Mouse (Mus musculus) gastrocnemius, adult 18-20 months (tissue): ENCODE data around the gene March5. TPM values are rescaled to one million over a fixed set of nuclear protein-coding genes. Genes with fewer than 3 reads are reported as not detected.
"Not testable (repeated sequence)": the region's sequence is repeated elsewhere in the genome, so short reads cannot be mapped to it uniquely, and the experiment has no call there.

Experiments
- DNase-seq: peaks from one replicate; pipeline ENCODE4 v3.0.0; 2021; ENCODE audit warnings: low spot score
- long read RNA-seq, 2 experiments: library from polyadenylated mRNA; stranded (forward); transcript quantifications; one replicate each; pipeline ENCODE4 v2.0.0; 2021
- total RNA-seq, 2 experiments: library from RNA; stranded (reverse); gene quantifications; 2 replicates each; pipeline ENCODE4 v1.2.3; 2021

The March5 gene
- total RNA-seq, result 10 to 100 TPM; 74.3 to 83.1 TPM
- long read RNA-seq, experiment 1, transcript March5-202 (5 exons, 1,293 nt), result minor isoform, 5 of 146 reads
- long read RNA-seq, experiment 1, transcript March5-201 (6 exons, 1,809 nt), result major isoform, 121 of 146 reads
- long read RNA-seq, experiment 1, partial matches to known transcripts, result 1 of 146 reads
- long read RNA-seq, experiment 1, other reads (novel, unspliced or antisense), result 19 of 146 reads
- long read RNA-seq, experiment 2, transcript March5-201 (6 exons, 1,809 nt), result major isoform, 80 of 98 reads
- long read RNA-seq, experiment 2, partial matches to known transcripts, result 3 of 98 reads
- long read RNA-seq, experiment 2, other reads (novel, unspliced or antisense), result 11 of 98 reads

DNA sequence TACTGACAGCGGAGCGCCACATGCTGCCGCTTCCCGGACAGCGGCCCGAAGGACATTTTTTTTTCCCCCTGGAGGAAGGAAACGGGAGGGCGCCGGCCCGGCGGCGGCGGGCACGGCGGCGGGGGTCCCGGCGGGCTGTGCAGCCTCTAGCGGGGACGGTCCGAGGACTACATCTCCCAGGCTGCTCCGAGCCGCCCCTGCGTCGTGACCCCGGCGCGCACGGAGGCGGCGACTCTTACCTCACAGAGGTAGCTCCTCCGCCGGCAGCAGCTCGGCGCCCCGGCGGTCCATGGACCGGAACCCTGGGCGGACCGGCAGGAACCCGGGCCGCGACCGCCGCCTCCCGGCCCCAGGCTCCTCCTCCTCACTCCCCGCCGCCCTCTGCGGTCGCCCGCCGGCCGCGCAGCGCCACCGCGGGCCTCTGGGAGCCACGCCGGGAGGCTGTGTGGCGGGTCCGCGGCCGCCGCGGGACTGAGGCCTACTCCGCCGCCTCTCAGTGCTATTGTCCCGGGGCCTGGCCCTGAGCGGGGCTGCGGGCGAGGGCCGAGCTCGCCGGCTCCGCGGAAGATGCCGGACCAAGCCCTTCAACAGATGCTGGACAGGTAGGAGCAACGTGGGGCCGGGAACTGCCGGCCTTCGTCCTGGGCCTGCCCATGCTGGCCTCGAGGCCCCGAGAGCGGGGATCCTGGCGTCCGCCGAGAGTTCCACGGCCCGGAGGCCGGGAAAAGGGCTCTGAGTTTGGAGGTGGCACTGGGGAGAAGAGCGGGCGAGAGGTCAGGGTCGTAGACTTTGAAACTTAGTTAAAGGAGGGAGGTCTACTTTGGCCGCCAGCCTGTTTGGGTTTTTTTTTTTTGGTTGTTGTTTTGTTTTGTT, at the start of gene March5:
Gene March5 (plus strand): TSS at position 241 of the 873 bp plus-strand sequence.
- DNase-seq, result peak; percentile 90

DNA sequence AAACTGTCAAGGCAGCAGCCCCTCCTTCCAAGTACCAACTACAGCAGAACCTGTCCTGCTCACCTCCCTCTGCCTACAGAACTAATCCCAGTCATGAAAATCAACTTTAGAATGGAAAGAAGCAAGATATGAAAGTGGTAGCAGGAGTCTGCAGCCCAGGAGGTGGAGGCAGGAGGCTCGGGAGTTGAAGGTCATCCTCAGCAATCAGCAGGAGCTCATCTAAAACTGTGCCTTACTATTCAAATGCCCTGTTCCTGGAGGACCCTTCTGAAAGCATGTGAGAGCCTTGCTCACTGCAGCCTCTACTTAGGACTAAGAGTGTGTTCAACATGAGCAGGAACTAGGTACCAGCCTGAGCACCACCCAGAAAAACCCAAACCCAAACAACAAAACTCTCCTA, 35.2 kb upstream of the March5 start:
- no peak for DNase-seq

DNA sequence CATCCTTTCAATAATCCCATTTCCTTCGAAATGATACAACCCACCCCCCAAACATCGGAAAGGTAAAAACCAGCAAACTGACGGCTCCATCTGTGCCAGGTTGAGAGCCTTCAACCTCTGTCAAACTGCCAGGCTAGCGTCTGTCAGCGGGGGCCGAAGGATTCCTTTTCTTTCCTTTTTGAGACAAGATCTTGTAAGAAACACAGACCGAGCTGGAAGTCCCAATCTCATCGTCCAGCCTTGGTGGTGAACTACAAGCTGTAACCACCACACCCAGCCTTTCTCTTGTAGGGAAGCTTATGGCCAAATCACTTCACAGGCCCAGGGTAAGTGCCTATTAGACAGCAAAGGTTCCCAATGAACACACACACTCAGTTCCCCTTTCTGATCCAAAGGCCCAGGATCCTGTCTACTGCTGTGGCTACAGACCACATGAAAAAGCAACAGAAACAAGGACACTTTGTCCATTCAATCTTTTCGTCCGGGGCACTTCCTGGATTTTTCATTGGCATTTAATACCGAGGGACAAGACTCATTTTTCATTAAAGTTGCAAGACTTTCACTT, 34.7 kb upstream of the March5 start:
- no peak for DNase-seq

DNA sequence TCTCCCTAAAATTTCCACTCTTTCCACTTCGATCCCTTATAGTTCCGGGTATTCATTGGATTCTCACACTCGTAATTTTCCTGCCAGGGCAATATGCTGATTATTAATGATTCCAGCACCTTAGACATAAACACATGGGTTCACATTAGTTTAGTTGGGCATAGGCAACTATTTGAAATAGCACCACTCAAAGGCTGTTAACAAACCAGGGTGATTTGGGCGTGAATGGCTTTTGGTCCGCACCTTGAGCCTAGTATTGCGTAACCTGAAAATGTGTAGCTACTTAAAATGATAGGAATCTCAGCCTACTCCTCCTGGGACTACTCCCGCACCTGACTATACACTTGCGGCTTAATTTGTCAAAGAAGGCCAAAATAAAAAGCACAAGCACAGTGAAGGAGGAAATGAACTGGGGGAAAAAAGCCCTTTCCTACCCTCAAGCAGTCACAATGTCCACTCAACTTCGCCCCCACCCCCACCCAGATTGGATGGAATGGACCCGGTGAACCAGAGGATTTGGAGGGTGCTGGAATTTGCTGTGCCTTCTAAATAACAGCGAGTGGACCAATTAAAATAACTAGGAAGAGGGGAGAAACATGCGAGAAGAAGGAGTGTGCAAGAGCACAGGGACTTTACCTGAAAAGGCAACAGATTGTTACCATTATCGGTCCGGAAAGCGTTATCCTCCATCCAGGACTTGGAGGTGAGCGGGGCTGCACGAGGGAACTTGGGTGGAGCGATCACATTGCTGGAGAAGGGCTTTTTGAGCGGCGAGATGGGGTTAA, 33.8 kb upstream of the March5 start:
- DNase-seq, result no peak

DNA sequence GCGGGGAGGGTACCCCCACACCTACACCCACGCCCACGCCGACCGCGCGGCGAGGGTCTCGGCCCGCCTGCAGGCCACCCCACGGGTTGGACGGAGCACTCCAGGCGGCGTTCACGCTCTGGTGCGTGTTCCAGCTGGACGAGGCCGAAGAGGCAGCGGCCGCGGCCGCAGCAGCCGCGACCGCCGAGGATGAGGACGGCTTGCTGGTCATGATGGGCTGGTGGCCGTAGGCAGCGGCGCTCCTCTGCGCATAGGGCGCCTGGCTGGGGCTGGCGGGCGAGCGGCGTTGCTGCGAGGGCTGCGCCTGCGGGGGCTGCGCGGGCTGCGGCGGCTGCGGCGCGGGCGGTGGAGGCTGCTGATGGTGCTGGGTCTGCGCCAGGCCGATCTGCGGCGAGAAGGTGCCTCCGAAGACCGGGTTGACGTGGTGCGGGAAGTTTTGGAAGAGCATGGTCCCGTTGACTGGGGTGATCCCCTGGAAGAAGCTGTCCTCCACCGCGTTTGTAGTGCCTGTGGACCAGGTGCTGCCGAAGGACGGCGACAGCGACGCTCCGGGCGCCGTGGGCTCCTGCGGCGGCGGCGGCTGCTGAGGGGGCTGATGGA, 33.1 kb upstream of the March5 start:
- peak; percentile 47 for DNase-seq

DNA sequence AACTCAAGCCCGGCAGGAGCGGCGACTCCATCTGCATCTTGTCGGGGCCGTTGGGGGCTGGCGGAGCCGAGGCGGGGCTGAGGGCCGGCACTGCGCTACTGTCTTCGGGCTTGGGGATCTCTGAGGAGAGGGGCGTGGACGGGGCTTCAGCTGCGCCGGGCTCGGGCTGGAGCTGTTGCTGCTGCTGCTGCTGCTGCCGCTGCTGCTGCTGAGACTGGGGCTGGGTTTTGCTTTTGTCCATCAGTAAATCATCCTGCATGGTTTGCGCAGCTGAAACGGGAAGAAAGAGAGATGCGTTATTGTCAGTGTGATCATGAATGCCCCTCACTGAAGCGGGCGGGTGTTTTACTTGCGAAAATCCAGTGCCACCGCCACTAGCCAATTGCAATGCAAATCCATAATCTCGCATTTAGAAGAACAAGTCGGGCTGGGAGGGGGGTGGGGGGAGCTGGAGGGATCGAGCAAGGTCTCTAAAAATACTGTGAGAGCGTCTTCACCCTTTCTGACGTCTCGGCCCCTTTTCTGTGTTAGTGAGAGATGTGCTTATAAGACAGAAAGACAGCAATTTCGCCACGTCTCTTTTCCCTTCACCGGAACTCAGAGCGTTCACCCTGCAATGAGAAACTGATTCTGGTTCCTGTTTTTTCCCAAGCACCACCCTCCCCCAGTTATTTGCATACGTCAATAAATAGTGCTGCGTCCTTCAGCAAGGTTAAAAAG, 32.5 kb upstream of the March5 start:
- peak; percentile 69 for DNase-seq

DNA sequence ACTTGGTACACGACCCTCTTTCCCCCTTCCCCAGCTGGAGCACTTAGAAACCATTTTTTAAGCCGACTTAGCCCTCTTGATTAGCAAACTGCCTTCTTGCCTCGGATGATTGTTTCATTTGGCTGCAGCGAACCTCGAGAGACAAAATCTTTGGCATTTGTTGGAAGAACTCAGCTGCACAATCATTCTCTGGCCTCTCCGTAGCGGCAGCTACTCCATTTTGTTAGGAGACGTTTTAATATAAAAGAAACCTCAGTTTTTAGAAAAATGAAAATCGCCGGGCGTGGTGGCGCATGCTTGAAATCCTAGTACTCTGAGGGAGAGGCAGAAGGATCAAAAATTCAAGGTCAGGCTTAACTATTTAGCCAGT, 31.9 kb upstream of the March5 start:
- DNase-seq, result no peak

DNA sequence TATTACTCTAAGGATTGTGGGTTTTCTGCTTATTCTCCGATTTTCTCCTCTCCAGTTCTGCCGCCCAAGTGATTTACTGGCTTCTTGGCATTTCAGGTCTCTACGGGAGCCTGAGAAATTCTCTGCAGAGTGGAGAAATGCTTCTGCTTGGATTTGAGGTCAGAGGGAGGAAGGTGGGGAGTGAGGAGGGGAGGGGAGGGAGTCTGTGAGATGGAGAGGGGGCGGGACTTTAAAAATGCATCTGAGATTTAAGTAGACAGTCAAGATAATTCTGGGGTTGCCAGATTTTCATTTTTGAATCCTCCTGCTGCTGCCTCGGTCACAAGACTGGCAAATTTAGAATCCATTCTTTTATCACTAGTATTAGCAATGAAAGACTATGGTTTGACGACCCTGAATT, 31.4 kb upstream of the March5 start:
- DNase-seq, result peak; percentile 34

DNA sequence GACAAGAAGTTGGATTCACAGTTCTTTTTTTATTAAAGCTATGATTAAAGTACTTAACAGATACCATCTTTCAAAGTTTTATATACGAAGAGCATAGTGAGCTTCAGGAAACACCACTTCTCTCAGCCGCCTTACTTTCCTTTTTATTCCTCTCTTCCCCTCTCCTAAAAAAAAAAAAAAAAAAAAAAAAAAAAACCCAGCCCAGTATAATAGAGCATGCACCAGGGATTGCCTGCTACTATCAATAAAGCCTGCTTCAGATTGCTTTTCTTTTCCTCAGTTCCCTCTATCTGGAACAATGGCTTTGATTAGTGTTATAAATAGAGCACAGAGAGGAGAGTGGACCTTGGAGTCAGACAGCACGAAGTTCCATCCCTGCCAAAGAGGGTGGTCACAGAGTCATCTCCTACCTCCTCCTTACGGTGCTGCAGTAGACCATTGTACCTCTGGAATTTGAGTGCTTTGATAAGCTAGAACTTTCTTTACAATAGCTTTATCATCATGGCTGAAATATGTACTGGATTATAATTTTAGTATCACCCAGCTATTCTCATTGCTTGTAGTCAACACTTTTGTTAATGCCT, 30.4 kb upstream of the March5 start:
- DNase-seq, result no peak

DNA sequence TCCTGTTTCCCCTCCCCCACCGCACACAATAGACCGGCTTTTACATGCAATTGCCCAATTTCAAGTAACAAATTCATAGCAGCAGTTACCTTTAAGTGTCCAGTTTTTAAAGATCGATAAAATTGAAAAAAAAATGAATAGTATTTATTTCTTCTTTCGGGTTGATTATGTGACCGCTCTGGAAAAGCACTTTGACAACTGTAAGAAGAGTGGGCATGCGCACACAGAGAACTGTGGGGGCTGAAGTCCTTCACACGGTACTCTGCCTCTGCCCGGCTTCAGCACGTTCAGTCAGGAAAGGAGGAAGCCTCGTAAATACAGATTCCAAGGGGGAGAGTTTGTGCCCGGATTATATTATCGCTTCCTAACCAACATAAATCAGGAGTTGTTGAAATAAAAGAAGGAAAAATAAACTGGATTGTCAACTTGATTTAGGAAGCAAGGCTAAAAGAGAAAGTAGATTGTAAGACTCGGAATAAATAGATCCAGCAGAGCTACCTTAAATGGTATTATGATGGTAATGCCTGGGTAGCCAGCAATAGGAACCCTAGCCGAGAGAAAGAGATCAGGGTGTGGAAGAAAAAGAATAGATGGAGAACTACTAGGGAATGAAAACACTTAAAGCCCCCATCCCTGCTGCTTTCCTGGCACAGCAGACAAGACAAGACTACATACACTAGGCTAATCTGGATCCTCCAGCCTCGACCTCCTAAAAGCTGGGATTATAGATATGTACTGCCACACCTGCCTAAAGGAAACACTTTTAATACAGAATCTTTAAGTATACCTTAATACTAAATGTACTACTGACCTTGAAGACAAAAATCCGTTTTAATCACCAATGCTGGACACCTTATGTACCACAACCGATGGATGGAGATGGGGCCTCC, 29.3 kb upstream of the March5 start:
- peak; percentile 69 for DNase-seq

DNA sequence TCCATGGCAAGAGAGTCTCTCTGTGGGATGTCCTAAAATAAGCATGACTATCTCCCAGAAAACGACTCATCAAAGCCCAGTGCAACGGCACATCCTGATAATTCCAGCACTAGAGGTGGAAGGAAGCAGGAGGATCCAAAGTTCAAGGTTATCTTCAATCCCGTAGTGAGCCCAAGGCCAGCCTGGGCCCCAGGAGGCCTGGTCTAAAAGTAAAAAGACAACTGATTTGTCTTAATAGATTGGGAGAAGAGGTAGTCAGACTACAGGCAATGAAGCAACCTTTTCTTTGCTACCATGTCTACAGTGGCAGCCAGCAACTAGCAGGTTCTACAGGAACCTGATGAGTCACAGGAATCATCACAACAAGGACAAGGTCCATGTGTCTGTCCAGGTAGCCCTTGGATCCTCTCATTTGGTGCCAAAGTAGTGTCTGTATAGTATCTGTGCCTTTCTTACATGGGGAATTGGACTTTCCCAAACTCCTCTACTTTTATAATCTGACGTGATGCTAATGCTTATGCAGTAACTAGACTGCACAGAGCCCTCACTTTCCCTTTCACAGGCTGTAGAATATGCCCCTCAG, 18.9 kb upstream of the March5 start:
- DNase-seq, result no peak

DNA sequence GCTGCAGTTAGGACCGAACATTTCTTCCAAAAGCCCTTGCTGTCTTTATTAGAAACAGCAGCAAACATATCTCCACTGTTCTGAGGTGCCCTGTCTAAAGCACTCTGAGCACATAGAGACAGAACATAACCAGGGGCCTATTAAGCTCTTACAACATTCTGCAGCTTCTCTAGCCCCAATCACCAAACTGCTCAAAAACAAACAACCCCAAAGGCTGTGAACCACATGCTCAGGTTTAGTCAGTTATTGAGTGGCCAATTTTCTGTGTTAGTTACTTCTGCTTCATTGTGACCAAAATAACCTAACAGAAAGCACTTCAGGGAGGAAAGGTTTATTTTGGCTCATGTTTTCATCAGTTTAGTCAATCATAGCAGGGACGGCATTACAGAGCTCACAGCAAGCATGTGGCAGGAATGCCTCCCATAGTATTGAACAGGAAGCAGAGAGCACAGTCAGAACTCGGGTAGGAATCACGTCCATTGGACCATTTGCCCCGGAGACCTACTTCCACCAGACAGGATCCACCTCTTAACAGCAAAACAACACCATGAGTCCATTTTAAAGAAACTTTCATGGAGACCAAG, 14.8 kb upstream of the March5 start:
- DNase-seq, result no peak

DNA sequence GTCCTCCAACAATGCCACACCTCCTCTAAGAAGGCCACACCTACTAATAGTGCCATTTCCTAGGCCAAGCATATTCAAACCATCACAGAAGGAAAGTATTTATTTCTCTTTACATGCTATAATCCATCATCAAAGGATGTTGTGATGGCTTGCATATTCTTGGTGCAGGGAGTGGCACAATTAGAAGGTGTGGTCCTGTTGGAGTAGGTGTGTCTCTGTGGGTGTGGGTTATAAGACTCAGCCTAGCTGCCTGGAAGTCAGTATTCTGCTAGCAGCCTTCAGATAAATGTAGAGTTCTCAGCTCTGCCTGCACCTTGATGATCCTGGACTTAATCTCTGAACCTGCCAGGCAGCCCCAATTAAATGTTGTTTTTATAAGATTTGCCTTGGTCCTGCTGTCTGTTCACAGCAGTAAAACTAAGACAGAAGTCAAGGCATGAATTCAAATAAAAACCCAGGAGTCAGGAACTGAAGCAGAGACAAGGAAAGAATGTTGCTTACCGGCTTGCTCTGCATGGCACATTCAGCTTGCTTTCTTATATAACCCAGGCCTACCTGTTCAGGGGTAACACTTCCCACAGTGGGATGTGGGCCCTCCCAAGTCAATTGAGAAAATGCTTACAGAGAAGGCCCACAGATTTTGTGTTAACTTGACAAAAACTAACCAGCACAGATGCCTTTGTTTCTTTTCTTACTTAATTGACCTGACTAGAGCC, 9.0 kb upstream of the March5 start:
- DNase-seq, result no peak

DNA sequence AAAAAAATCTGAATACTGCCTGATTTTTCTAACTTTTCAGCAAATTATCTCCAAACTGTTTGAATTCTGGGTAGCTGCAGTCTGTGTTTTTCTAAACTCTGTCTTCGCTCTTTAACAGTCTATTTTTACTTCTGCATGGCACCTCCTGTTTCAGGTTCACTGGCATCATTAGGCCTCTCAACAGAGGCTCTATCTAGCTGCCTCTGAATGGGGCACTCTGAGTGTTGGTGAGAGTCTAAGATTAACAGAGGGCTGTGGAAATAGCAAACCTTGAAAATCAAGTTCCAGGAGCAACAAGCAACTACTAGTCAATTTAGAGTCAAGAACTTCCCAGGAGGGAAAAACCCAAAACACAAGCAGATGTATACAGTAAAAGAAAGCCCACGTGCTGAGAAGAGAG, 7.5 kb upstream of the March5 start:
- DNase-seq, result no peak

DNA sequence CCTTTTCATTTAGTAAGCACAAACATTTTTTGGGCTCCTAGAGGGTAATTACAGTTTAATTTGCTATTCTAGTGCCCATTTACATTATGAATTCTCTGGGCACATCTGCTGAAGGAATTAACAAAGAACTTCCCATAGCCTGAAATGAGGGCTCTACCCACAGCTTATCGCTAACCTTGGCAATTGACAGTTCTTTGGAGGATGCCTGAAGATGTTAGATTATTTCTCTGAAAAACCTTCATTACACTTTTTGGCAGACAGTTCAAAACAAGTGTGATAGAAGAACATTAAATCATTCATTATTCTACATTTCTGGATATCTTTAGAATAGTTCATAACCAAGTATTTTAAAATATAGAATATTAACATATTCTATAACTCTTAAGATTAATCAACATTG, 4.0 kb upstream of the March5 start:
- DNase-seq, result no peak

DNA sequence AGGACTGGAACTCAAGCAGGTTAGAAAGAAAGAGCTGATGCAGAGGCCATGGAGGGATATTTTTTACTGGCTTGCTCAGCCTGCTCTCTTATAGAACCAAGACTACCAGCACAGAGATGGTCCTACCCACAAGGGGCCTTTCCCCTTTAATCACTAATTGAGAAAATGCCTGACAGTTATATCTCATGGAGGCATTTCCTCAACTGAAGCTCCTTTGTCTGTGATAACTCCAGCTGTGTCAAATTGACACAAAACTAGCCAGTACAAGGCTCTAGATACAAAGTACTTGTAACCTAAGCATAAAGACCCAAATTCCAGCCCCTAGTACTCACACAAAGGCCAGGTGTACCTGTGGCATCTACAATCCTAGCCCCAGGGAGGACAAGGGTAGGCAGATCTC, 2.2 kb upstream of the March5 start:
- DNase-seq, result not testable (repeated sequence)

DNA sequence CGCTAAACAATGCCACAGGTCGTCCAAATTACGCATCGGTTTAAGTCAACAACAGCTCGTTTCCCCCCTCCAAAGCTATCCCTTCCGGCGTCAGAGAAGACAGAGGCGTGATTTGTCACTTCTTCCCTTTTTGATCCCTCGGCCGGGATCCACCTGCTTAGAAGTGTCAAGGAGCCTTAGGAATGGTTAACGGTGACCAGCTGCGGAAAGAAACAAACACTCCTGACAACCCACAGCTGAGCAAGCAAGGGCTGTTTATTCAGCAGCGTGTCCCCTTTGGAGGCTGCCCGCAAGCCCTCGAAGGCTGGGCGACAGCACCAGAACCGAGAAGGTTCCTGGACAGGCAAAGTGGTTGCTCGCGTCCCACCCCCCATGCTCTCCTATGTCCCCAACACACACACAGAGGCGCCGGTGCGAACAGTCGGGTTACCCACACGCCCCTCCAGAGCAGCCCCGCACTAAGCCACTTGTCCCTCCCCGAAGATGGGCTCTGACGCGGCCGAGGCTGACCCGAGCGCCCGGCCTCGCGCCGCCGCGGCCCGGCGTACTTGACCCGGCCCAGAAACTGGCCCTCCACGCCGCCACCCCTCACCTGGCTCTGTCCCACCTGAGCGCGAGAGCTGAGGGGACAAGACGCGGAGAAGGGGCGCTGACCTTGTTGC, 571 bp upstream of the March5 start:
- peak; percentile 54 for DNase-seq
